Mouse (Mus musculus): Measurements from ENCODE around the gene Dolpp1.

Gene Dolpp1

GRCm38 (mm10) chr2:30392114-30392576, at the start of gene Dolpp1:
TSS of gene Dolpp1 (plus strand) at chr2:30392254.
- peak; percentile 97 for DNase-seq (ENCODE audit: low read depth in 2 of 2, low spot score in 2 of 2)

GRCm38 (mm10) chr2:30342544-30342943, 49.5 kb upstream of the Dolpp1 start:
- DNase-seq (ENCODE audit: low read depth in 2 of 2, low spot score in 2 of 2), result no peak

GRCm38 (mm10) chr2:30343601-30344137, 48.4 kb upstream of the Dolpp1 start:
- DNase-seq (ENCODE audit: low read depth in 2 of 2, low spot score in 2 of 2), result no peak

GRCm38 (mm10) chr2:30345971-30346676, 45.9 kb upstream of the Dolpp1 start:
- no peak for DNase-seq (ENCODE audit: low read depth in 2 of 2, low spot score in 2 of 2)

GRCm38 (mm10) chr2:30349196-30349595, 42.9 kb upstream of the Dolpp1 start:
- DNase-seq (ENCODE audit: low read depth in 2 of 2, low spot score in 2 of 2), result no peak

GRCm38 (mm10) chr2:30351149-30351548, 40.9 kb upstream of the Dolpp1 start:
- DNase-seq (ENCODE audit: low read depth in 2 of 2, low spot score in 2 of 2), result no peak

- no peak for DNase-seq (ENCODE audit: low read depth in 2 of 2, low spot score in 2 of 2)
Observed at GRCm38 (mm10) chr2:30355861-30356260, 36.2 kb upstream of the Dolpp1 start.

GRCm38 (mm10) chr2:30356266-30356665, 35.8 kb upstream of the Dolpp1 start:
- no peak for DNase-seq (ENCODE audit: low read depth in 2 of 2, low spot score in 2 of 2)

- no peak for DNase-seq (ENCODE audit: low read depth in 2 of 2, low spot score in 2 of 2)
Observed at GRCm38 (mm10) chr2:30356906-30357305, 35.1 kb upstream of the Dolpp1 start.

- no peak for DNase-seq (ENCODE audit: low read depth in 2 of 2, low spot score in 2 of 2)
Observed at GRCm38 (mm10) chr2:30357552-30358510, 34.2 kb upstream of the Dolpp1 start.

GRCm38 (mm10) chr2:30358533-30359531, 33.2 kb upstream of the Dolpp1 start, which contains the start of gene Sh3glb2:
TSS of gene Sh3glb2 (minus strand) at chr2:30359337.
- peak; percentile 74 to 82 for DNase-seq (ENCODE audit: low read depth in 2 of 2, low spot score in 2 of 2)

- DNase-seq (ENCODE audit: low read depth in 2 of 2, low spot score in 2 of 2), result no peak
Observed at GRCm38 (mm10) chr2:30360626-30361025, 31.4 kb upstream of the Dolpp1 start.

GRCm38 (mm10) chr2:30362865-30363264, 29.2 kb upstream of the Dolpp1 start:
- DNase-seq (ENCODE audit: low read depth in 2 of 2, low spot score in 2 of 2), result no peak

GRCm38 (mm10) chr2:30363773-30364650, 28.0 kb upstream of the Dolpp1 start, which contains the start of gene Miga2:
TSS of gene Miga2 (plus strand) at chr2:30364233.
- peak; percentile 87 to 93 for DNase-seq (ENCODE audit: low read depth in 2 of 2, low spot score in 2 of 2)

- no peak for DNase-seq (ENCODE audit: low read depth in 2 of 2, low spot score in 2 of 2)
Observed at GRCm38 (mm10) chr2:30365281-30366069, 26.6 kb upstream of the Dolpp1 start.

- no peak for DNase-seq (ENCODE audit: low read depth in 2 of 2, low spot score in 2 of 2)
Observed at GRCm38 (mm10) chr2:30366203-30366602, 25.9 kb upstream of the Dolpp1 start.

- DNase-seq (ENCODE audit: low read depth in 2 of 2, low spot score in 2 of 2), result no peak
Observed at GRCm38 (mm10) chr2:30371544-30371943, 20.5 kb upstream of the Dolpp1 start.

GRCm38 (mm10) chr2:30372726-30373125, 19.3 kb upstream of the Dolpp1 start:
- no peak for DNase-seq (ENCODE audit: low read depth in 2 of 2, low spot score in 2 of 2)

Data from CD8-positive naive resting alpha-beta T cell, adult 2 months (primary cell).